Mouse (Mus musculus): ENCODE measurements around the gene Josd2.

GRCm38 (mm10) chr7:44463556-44464225, 4.1 kb upstream of the Josd2 start:
- TF ChIP-seq TCF12 (IDR thresholded peaks at IDR 0.05; ENCODE audit: insufficient read depth, poor library complexity, severe bottlenecking) (no peak), POLR2A (IDR thresholded peaks at IDR 0.05; ENCODE audit: insufficient read length, low read depth) (no peak), TCF3 (IDR thresholded peaks at IDR 0.05; ENCODE audit: insufficient read length, low read depth) (no peak), POLR2AphosphoS2 (IDR thresholded peaks at IDR 0.05; ENCODE audit: insufficient read length, low read depth) (no peak), MYOD1 (IDR thresholded peaks at IDR 0.05; ENCODE audit: control insufficient read depth in 1 of 3, insufficient read length in 2 of 3, low read depth in 2 of 3) (no peak), REST (IDR thresholded peaks at IDR 0.05; ENCODE audit: insufficient read depth, insufficient read length) (no peak)

Measured in myocyte (in vitro differentiated cells).